Mouse (Mus musculus) frontal cortex, postnatal 25 days (tissue): ENCODE measurements around the gene Olfr344.

Source experiments
- DNase-seq, 2 experiments: peaks; one replicate each; pipeline ENCODE4 v3.0.0; 2022; ENCODE audit warnings: low spot score in 2 of 2

Gene Olfr344

GRCm38 (mm10) chr2:36566362-36566761 lies at the start of gene Olfr344:
TSS of gene Olfr344 (plus strand) at chr2:36566662.
- no peak for DNase-seq

GRCm38 (mm10) chr2:36524698-36525097 lies 41.8 kb upstream of the Olfr344 start, which contains the start of gene Olfr342:
TSS of gene Olfr342 (plus strand) at chr2:36524998.
- DNase-seq, result no peak

- no peak for DNase-seq
These were observed 1.3 kb upstream of the Olfr344 start for GRCm38 (mm10) chr2:36565156-36565555.

GRCm38 (mm10) chr2:36567022-36567421 lies 560 bp downstream of the Olfr344 start:
- DNase-seq, result no peak

- DNase-seq, result no peak
These were observed 1.4 kb downstream of the Olfr344 start for GRCm38 (mm10) chr2:36567845-36568244.
